Mouse (Mus musculus) C2C12 (cell line): Measurements from ENCODE around the gene Trp53tg5. TPM values are rescaled to one million over a fixed set of nuclear protein-coding genes. Genes with fewer than 3 reads are reported as not detected.

ENCODE experiments used
- H3K27me3 ChIP-seq: one replicate; pipeline ENCODE4 v1.6.1; 2011; ENCODE audit not compliant: control insufficient read depth, insufficient read depth, insufficient read length
- H3K36me3 ChIP-seq: one replicate; pipeline ENCODE4 v1.6.1; 2011; ENCODE audit not compliant: control insufficient read depth, insufficient read depth
- H3K4me3 ChIP-seq: one replicate; pipeline ENCODE4 v1.5.1; 2011; ENCODE audit warnings: mild to moderate bottlenecking, control low read depth; ENCODE audit not compliant: poor library complexity, insufficient read depth, severe bottlenecking
- H3K79me2 ChIP-seq: one replicate; pipeline ENCODE4 v1.6.1; 2011; ENCODE audit not compliant: control insufficient read depth, insufficient read depth
- H3K79me3 ChIP-seq: one replicate; pipeline ENCODE4 v1.6.1; 2011; ENCODE audit warnings: low read depth, control low read depth
- H3ac ChIP-seq: one replicate; pipeline ENCODE3; 2011; ENCODE audit warnings: low read depth; ENCODE audit not compliant: control insufficient read depth, insufficient read length
- CEBPB ChIP-seq: IDR thresholded peaks from one replicate; pipeline ENCODE4 v1.6.1; 2011; ENCODE audit warnings: low read depth, mild to moderate bottlenecking, control low read depth, moderate library complexity
- CTCF ChIP-seq: IDR thresholded peaks from one replicate; pipeline ENCODE4 v1.5.1; 2011; ENCODE audit not compliant: control insufficient read depth, insufficient read depth, insufficient read length
- FOSL1 ChIP-seq: IDR thresholded peaks from one replicate; pipeline ENCODE4 v1.8.0; 2011; ENCODE audit warnings: mild to moderate bottlenecking, low read length; ENCODE audit not compliant: poor library complexity, insufficient read depth, severe bottlenecking
- MAX ChIP-seq: IDR thresholded peaks from one replicate; pipeline ENCODE4 v1.6.1; 2011; ENCODE audit warnings: mild to moderate bottlenecking, control low read depth
- MYOD1 ChIP-seq: IDR thresholded peaks from one replicate; pipeline ENCODE4 v1.6.1; 2011; ENCODE audit warnings: low read depth; ENCODE audit not compliant: control insufficient read depth, insufficient read length
- MYOG ChIP-seq: IDR thresholded peaks from one replicate; pipeline ENCODE4 v1.6.1; 2011; ENCODE audit not compliant: control insufficient read depth, insufficient read length; ENCODE audit errors: extremely low read depth
- USF1 ChIP-seq: IDR thresholded peaks from one replicate; pipeline ENCODE4 v1.6.1; 2011; ENCODE audit warnings: low read depth, mild to moderate bottlenecking, control low read depth, moderate library complexity
- polyA plus RNA-seq: library from polyadenylated mRNA; unstranded; fragments of >200 nt; fragmentation: generic; extraction: Trizol; gene quantifications from one replicate; pipeline ENCODE4 v1.2.1, GENCODE M21; 2012; ENCODE audit warnings: missing spikeins

The Trp53tg5 gene
- polyA plus RNA-seq, 1 experiment: not detected

DNA sequence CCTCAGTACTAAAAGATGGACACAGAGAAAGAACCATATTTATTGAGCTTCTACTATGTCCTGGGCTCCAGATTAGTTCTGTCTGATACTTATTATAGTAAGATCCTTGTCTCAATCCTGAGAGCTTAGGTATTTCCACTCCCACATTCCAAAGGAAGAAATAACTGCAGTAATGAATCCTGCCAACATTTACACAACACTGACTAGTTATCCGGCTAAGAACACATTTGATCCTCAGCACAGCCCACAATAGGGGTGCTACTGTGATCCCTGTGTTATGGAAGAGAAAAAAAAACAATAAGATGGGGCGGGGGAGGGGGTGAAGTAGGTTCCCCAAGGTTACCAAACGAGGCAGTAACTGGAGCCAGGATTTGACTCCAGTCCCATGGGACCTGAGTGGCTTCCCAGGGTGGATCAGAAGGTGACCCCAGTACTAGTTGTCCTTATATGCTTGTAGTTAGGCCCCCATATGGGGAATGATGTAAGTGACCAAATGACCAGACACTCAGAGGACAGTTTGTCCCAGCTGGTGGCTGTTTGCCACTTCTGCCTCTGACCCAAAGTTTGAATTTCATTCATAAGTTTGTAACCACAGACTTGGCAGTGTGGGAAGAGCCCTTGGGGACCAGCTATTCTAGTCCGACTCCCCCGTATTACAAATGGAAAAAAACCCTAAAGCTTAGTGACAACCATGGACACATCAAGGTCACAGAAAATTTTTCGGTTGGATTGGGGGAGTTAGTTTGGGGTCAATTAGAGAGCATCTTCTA is 17.9 kb downstream of the Trp53tg5 start:
- no peak for TF ChIP-seq CEBPB
- TF ChIP-seq MYOD1: no peak
- TF ChIP-seq CTCF: no peak
- TF ChIP-seq MYOG: no peak
- no peak for TF ChIP-seq MAX
- no peak for TF ChIP-seq FOSL1
- TF ChIP-seq USF1: no peak
- H3K27me3 ChIP-seq: no peaks in the 10 kb centered on the region
- no peaks in the 10 kb centered on the region for H3K79me2 ChIP-seq
- H3K79me3 ChIP-seq: no peaks in the 10 kb centered on the region
- H3K4me3 ChIP-seq: no peak overlapping the region
- H3K36me3 ChIP-seq: no peaks in the 10 kb centered on the region
- no peak overlapping the region for H3ac ChIP-seq

DNA sequence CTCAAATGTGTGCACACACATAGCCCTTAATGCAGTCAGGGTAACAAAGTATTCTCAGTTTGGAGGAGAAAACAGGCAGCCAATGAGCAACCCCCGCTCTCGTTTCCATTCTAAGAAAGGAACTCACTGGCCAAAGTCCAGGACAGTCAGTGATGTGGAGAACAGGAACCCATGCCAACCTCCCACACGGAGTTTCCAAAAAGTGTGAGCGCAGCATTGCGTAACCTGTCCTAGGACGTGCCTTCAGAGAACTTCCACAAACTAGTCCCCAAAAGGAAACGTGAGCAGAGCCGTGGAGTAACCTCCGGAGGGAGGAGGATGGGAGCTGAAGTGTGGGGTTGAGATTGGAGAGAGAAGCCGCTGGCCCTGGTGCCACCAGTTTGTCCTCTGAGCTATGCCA is 18.7 kb downstream of the Trp53tg5 start:
- TF ChIP-seq CEBPB (peak; percentile 98), CTCF (no peak)
- Histone ChIP-seq H3K79me3 (no peaks in the 10 kb centered on the region), H3K79me2 (no peaks in the 10 kb centered on the region), H3K27me3 (no peaks in the 10 kb centered on the region), H3K4me3 (no peak overlapping the region), H3K36me3 (no peaks in the 10 kb centered on the region), H3ac (no peak overlapping the region)

DNA sequence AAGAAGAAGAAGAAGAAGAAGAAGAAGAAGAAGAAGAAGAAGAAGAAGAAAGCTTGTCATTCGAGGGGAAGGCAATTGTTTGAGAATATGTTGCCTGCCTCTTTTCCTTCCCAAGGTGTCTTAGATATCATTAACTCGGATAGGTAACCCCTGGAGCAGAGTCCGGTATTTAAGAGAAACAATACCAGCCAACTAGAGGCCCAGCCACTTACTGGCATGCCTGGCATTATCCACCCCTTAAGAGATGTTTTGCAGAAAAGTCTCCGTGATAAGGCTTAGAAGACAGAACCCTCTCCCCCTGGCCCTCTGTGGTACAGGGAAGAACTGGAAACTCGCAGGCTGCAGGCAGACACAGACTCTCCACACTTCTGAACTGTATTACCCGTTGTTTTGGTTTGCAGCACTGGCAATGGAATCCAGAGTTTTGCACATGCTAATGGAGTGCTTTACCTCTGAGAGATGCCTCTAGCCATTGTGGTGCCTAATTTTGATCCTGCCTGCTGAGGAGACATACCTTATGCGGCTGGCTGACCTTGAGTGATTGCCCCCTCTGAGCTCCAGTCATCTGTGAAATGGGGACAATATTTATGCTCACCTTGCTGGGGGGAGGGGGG is 19.5 kb downstream of the Trp53tg5 start:
- Histone ChIP-seq H3K79me2 (no peaks in the 10 kb centered on the region), H3K4me3 (no peak overlapping the region), H3K36me3 (no peaks in the 10 kb centered on the region), H3ac (no peak overlapping the region), H3K27me3 (no peaks in the 10 kb centered on the region), H3K79me3 (no peaks in the 10 kb centered on the region)
- TF ChIP-seq USF1 (no peak), FOSL1 (no peak), CEBPB (no peak), CTCF (no peak), MYOD1 (no peak), MAX (no peak), MYOG (no peak)

DNA sequence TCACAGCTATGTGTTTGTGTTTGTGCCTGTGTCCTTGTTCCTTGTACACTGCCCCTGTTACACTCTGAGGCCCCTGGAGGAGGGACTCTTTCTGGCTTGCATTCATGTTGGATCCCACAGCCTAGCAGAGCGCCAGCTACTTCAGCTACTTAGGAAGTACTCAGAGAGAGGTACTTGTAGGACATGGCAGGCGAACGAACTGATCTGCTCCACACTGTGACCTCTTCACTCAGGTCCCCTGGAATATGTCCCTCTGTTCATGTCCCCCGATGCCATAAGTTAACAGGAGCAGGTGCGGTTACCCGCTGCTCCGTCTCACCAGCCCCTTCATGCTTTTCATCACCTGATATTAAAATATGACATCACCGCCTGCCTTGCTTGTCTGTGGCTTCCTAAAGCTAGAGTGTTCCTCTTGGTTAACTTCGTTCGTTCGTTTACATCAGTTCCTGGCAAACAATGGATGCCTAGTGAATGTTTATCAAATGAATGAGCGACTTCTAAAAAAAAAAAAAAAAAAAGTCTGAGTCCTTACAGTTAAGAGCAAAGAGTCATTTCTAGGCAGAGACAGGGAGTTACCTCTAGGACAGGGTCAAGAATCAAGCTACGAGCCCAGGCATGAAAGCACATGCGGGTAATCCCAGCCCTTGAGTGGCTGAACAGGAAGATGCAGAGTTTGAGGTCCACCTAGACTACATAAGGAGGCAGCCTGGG is 20.3 kb downstream of the Trp53tg5 start:
- Histone ChIP-seq H3K79me3 (no peaks in the 10 kb centered on the region), H3K27me3 (no peaks in the 10 kb centered on the region), H3K36me3 (no peaks in the 10 kb centered on the region), H3K79me2 (no peaks in the 10 kb centered on the region), H3ac (no peak overlapping the region), H3K4me3 (no peak overlapping the region)
- TF ChIP-seq FOSL1 (no peak), MAX (no peak), USF1 (no peak)

DNA sequence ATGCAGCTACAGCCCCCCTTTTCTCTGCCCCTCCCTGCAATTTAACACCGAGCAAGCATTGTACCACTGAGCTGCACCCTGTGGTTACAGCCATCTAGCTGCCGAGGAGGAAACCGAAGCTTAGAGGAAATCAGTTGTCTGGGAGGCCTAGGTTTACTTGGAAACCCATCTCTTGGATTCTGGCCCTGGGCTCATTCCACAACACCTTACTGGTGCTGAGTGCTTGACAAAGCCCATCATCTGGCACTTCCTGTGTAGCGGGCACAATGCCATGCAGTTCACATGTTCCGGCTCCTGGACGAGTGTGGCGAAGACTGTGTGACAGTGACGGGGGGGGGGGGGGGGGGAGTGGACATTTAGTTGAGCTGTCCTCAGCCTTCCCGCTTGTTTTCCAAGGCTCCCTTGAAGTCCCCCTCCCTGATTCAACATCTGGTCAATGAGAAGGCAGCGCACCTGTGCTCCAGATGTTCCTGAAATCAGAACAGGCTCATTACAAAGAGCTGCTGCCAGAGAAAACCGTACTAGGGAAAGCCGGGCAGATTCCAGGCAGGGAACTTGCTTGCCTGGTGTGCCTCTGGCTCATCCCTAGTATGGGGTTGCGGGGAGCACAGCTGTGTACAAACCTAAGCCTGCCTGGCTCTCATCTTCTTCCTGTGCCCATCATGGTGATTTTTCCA is 21.4 kb downstream of the Trp53tg5 start:
- no peaks in the 10 kb centered on the region for H3K36me3 ChIP-seq
- no peak overlapping the region for H3ac ChIP-seq
- TF ChIP-seq MAX: no peak
- peak; percentile 31 for TF ChIP-seq MYOD1
- no peak overlapping the region for H3K4me3 ChIP-seq
- H3K79me2 ChIP-seq: no peaks in the 10 kb centered on the region
- H3K27me3 ChIP-seq: no peaks in the 10 kb centered on the region
- no peaks in the 10 kb centered on the region for H3K79me3 ChIP-seq

DNA sequence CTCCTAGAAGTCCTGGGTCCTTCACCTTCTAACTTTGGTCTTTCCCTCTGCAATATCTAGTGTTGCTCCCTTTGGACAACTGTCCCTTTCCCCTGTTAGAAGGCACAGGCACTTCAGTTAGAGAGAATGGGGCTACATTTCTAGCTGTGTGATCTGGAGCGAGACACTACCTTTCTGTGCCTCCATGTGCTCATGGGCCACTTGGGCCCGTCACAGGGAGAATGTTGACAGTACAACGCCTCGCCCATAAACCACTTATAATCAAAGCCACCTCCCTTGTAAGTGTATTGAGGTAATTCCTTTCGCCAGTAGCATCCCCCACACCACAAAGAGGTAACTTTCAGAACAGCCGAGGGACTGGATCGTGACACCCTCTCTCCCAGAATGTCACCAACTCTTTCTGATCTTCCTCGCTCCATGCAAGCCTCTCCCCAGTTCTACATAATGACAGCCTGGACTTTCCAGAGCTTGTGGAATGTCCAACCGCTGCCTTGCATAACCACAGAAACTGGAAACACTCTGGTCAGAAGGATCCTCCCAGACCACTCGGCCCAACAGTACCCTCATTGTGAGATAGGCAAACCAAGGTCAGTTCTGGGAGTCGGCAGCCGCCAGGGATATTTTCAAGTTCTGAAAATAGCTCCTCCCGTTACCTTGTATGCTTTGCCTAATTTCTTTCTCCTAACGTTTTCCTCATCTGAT is 24.0 kb downstream of the Trp53tg5 start:
- Histone ChIP-seq H3K79me3 (no peaks in the 10 kb centered on the region), H3K27me3 (no peaks in the 10 kb centered on the region), H3ac (no peak overlapping the region), H3K36me3 (no peaks in the 10 kb centered on the region), H3K79me2 (no peaks in the 10 kb centered on the region), H3K4me3 (no peak overlapping the region)
- TF ChIP-seq CEBPB (no peak), USF1 (no peak), FOSL1 (no peak), MYOD1 (no peak), CTCF (no peak), MYOG (no peak), MAX (no peak)
